Mouse (Mus musculus) cortical plate, adult 2 months (tissue): ENCODE data around the gene Dyrk3.

ENCODE experiments used
- CTCF ChIP-seq: fragments of 200-500 bp; IDR thresholded peaks from 2 replicates; pipeline ENCODE4 v1.5.1; 2011; ENCODE audit warnings: mild to moderate bottlenecking, control low read depth, low read length; ENCODE audit not compliant: insufficient read depth; ENCODE audit errors: extremely low read depth
- POLR2A ChIP-seq: fragments of 200-500 bp; IDR thresholded peaks from 2 replicates; pipeline ENCODE4 v1.6.1; 2011; ENCODE audit warnings: mild to moderate bottlenecking, low read length, control low read depth; ENCODE audit not compliant: insufficient read depth; ENCODE audit errors: extremely low read depth

DNA sequence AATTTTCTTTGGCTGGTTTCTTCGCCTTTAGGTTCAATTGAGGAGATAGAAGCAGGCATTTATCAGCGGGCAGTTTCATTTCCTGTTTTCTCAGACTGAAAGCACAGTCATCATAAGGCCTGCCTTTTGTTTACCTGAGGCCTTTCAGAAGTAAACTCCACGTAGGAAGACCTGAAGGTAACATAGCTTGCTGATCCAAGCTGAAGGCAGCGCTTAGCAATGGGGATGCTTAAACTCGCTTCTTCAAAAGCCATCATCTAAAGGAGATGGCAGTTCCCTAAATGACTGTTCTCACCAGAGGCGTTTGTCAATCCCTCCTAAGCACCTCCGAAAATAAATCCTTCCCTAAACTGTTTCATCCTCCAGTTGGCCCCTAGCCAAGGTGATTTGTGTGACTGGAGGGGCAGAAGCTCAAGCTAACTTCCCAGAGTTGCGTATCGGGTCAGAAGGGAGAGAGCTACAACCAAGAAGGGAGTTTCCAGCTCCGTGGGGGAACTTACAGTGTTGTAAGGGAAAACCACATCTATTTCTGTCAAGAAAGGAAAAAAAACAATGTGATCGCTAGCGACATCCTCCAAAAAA is 27.5 kb downstream of the Dyrk3 start:
- TF ChIP-seq POLR2A: no peak
- no peak for TF ChIP-seq CTCF
